Mouse (Mus musculus): ENCODE results near the gene Gm49359. TPM values are rescaled to one million over a fixed set of nuclear protein-coding genes. Genes with fewer than 3 reads are reported as not detected.
"Not testable (repeated sequence)": the region's sequence is repeated elsewhere in the genome, so short reads cannot be mapped to it uniquely, and the experiment has no call there.

Gene Gm49359
- polyA plus RNA-seq (2016; fragmentation: Nextera tagmentation; extraction: Ambion mirVana): 14.8 and 17.6 TPM in 2 replicates

- peak within 1 kb of the TSS; percentile 63 for H3K4me3 ChIP-seq
- peak within 1 kb of the TSS; percentile 66 for H3K9ac ChIP-seq (replicated peaks)
- H3K27ac ChIP-seq (replicated peaks): peak within 1 kb of the TSS; percentile 70
- peak; percentile 100 for ATAC-seq (ENCODE audit: low FRiP score, low read depth)
- peaks cover 17% of the 10 kb centered on the region for H3K36me3 ChIP-seq
- H3K4me1 ChIP-seq, H3K9me3 ChIP-seq, H3K27me3 ChIP-seq: not testable (repeated sequence)
- H3K4me2 ChIP-seq (replicated peaks): peak within 1 kb of the TSS; percentile 38
- 3% methylated on average over 28 of the region's 28 CpGs for WGBS
These were observed at the start of gene Gm49359 for GRCm38 (mm10) chr13:62466424-62467334. Gene Gm49359 (minus strand): TSS chr13:62466832.

GRCm38 (mm10) chr13:62510641-62511420 is 44.2 kb upstream of the Gm49359 start:
- H3K9ac ChIP-seq (replicated peaks); H3K27me3 ChIP-seq; H3K4me1 ChIP-seq; H3K4me2 ChIP-seq (replicated peaks); H3K36me3 ChIP-seq; H3K4me3 ChIP-seq; H3K27ac ChIP-seq (replicated peaks); ATAC-seq (ENCODE audit: low FRiP score, low read depth); H3K9me3 ChIP-seq: not testable (repeated sequence)
- 100% methylated on average over 1 of the region's 1 CpGs for WGBS

DNA sequence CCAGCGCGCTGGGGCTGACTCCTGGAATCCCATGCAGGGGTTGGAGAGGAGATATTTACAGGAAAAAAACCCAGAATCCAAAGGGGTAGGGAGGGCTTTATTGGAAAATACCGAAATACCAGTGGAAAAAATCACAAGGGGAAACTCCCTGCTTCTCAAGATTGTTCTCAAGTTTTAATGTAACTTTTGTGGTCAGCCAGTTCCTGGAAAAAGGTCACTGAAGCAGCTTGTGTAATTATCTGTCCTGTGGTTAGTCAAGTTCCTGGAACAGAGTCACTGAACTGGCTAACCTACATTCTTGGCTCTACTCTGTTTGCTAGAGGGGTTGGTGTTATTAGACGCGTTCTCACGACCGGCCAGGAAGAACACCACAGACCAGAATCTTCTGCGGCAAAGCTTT is 6.0 kb upstream of the Gm49359 start:
- H3K27me3 ChIP-seq; H3K4me2 ChIP-seq (replicated peaks); H3K9ac ChIP-seq (replicated peaks); H3K4me1 ChIP-seq; H3K9me3 ChIP-seq; H3K27ac ChIP-seq (replicated peaks); H3K4me3 ChIP-seq; H3K36me3 ChIP-seq; ATAC-seq (ENCODE audit: low FRiP score, low read depth): not testable (repeated sequence)
- 91% methylated on average over 8 of the region's 8 CpGs for WGBS

DNA sequence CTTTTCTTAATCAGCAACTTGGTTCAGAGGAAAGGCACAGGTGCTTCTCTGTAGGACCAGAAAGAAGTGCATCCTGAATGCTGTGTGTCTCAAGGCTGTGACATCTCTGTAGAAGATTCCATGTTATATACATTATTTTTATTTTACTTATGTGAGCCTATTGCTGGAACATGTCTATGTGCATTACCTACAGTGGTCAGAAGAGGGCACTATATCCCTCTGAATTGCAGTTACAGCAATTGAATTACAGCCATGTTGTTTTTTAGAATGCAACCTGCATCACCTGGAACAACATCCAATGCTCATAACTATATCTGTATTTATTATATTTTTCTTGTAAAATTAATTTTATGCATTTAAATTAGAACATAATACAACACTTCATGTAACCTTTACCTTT is 3.3 kb upstream of the Gm49359 start:
- not testable (repeated sequence) for H3K4me3 ChIP-seq; H3K9ac ChIP-seq (replicated peaks); ATAC-seq (ENCODE audit: low FRiP score, low read depth)

More for the DNA sequence above, 3.3 kb upstream of the Gm49359 start:
- not testable (repeated sequence) for H3K27ac ChIP-seq (replicated peaks); H3K9me3 ChIP-seq; H3K27me3 ChIP-seq; H3K4me1 ChIP-seq; H3K36me3 ChIP-seq; H3K4me2 ChIP-seq (replicated peaks)

Small RNA genes within 50 kb of the gene (microRNA-seq; reads per million reads assigned to microRNA genes)
- 1.2 reads per million for gene Gm22256

Other genes starting within 250 kb of the Gm49359 start
- 2.4 and 3.5 TPM in 2 replicates for gene Gm3604, start 83.7 kb downstream of the Gm49359 start, polyA plus RNA-seq (2016; fragmentation: Nextera tagmentation; extraction: Ambion mirVana)
- 0.85 TPM in 1 of 2 replicates, not detected in the other for gene Zfp935, start 91.7 kb upstream of the Gm49359 start, polyA plus RNA-seq (2016; fragmentation: Nextera tagmentation; extraction: Ambion mirVana)
- 18.9 TPM in 2 replicates for gene Zfp934, start 104.4 kb upstream of the Gm49359 start, polyA plus RNA-seq (2016; fragmentation: Nextera tagmentation; extraction: Ambion mirVana)
- 12.2 TPM in 2 replicates for gene 6720489N17Rik, start 157.3 kb upstream of the Gm49359 start, polyA plus RNA-seq (2016; fragmentation: Nextera tagmentation; extraction: Ambion mirVana)

Data from midbrain, embryonic 12.5 days (tissue).